Comparison of ENCODE assay signal across 16 mouse cellular contexts in genomic region chr9:67129891-67130290, GRCm38 (mm10).
DNase-seq lines count a peak whose midpoint lies in the region.
"Had no signal": no experiment of that assay in that cellular context is flagged by ENCODE, and none has a peak within 500 bp of the region (broad histone marks: within the 10 kb centered on the region; RNA-seq: fewer than 3 reads in every experiment).

No protein-coding gene starts in this region.

- peak; percentile 60 for DNase-seq in gastrocnemius, adult 18-20 months (ENCODE audit: low spot score)
- DNase-seq in gastrocnemius, postnatal 4 days (ENCODE audit: low spot score in 2 of 2): no peak
- peak; percentile 16 for DNase-seq in ZHBTc4 (ENCODE audit: low read depth, low spot score)
- peak; percentile 23 for DNase-seq in gastrocnemius, postnatal 10 days
- peak; percentile 61 for DNase-seq in gastrocnemius, postnatal 25 days
- no peak for DNase-seq in B cell, adult 2 months
- no peak for DNase-seq in thymus, postnatal 0 days (ENCODE audit: low spot score)
- no peak for DNase-seq in urinary bladder, postnatal 14 days (ENCODE audit: low spot score)
- DNase-seq: adrenal gland, adult 8-10 months; adrenal gland, postnatal 14 days; adrenal gland, postnatal 36 days; cerebellum, adult 11-12 months; cerebellum, adult 2 months; cerebellum, adult 9-10 months; cerebellum, postnatal 10 days; cerebellum, postnatal 25 days had no signal

Comparison
In these comparisons a context has a peak if more than half of its experiments do, and no peak if none do; other contexts are left out.
1. DNase-seq: peak in gastrocnemius, adult 18-20 months (single experiment), ZHBTc4 (single experiment), gastrocnemius, postnatal 10 days (single experiment) and gastrocnemius, postnatal 25 days (single experiment); none in gastrocnemius, postnatal 4 days (0 of 2), B cell, adult 2 months (0 of 2), thymus, postnatal 0 days (single experiment) and urinary bladder, postnatal 14 days (single experiment).